Mouse (Mus musculus): ENCODE measurements around the gene Chmp2b. TPM values are rescaled to one million over a fixed set of nuclear protein-coding genes. Genes with fewer than 3 reads are reported as not detected.

Gene Chmp2b
- polyA plus RNA-seq (2012; ENCODE audit: insufficient read depth, low replicate concordance): 16.3 and 25.5 TPM in 2 replicates

GRCm38 (mm10) chr16:65561963-65562863, at the start of gene Chmp2b:
Gene Chmp2b (minus strand): TSS chr16:65562726.
- TF ChIP-seq GATA1 (IDR thresholded peaks at IDR 0.05; ENCODE audit: borderline replicate concordance, low read length) (no peak), FLI1 (IDR thresholded peaks at IDR 0.05; ENCODE audit: low read length) (no peak)
- H3K4me3 ChIP-seq (replicated peaks): peak within 1 kb of the TSS; percentile 98
- peaks cover 20% of the 10 kb centered on the region for H3K36me3 ChIP-seq (replicated peaks; ENCODE audit: low read length)
- H3K9me3 ChIP-seq: no peaks in the 10 kb centered on the region
- no peaks in the 10 kb centered on the region for H3K27me3 ChIP-seq (replicated peaks)
- H3K4me1 ChIP-seq: peaks cover 37% of the 10 kb centered on the region

GRCm38 (mm10) chr16:65611678-65612077, 49.2 kb upstream of the Chmp2b start:
- no peaks in the 10 kb centered on the region for H3K9me3 ChIP-seq
- no peak overlapping the region for H3K4me3 ChIP-seq (replicated peaks)
- no peaks in the 10 kb centered on the region for H3K27me3 ChIP-seq (replicated peaks)
- no peaks in the 10 kb centered on the region for H3K4me1 ChIP-seq
- TF ChIP-seq GATA1 (IDR thresholded peaks at IDR 0.05; ENCODE audit: borderline replicate concordance, low read length): no peak
- TF ChIP-seq FLI1 (IDR thresholded peaks at IDR 0.05; ENCODE audit: low read length): no peak
- no peaks in the 10 kb centered on the region for H3K36me3 ChIP-seq (replicated peaks; ENCODE audit: low read length)

- Histone ChIP-seq H3K36me3 (replicated peaks; ENCODE audit: low read length) (no peaks in the 10 kb centered on the region), H3K27me3 (replicated peaks) (no peaks in the 10 kb centered on the region), H3K4me1 (no peaks in the 10 kb centered on the region), H3K9me3 (no peaks in the 10 kb centered on the region), H3K4me3 (replicated peaks) (no peak overlapping the region)
- TF ChIP-seq GATA1 (IDR thresholded peaks at IDR 0.05; ENCODE audit: borderline replicate concordance, low read length) (no peak), FLI1 (IDR thresholded peaks at IDR 0.05; ENCODE audit: low read length) (no peak)
Measured at GRCm38 (mm10) chr16:65600798-65601197, 38.3 kb upstream of the Chmp2b start.

- H3K9me3 ChIP-seq: peaks cover 7% of the 10 kb centered on the region
- TF ChIP-seq FLI1 (IDR thresholded peaks at IDR 0.05; ENCODE audit: low read length) (no peak), GATA1 (IDR thresholded peaks at IDR 0.05; ENCODE audit: borderline replicate concordance, low read length) (no peak)
- H3K27me3 ChIP-seq (replicated peaks): no peaks in the 10 kb centered on the region
- H3K36me3 ChIP-seq (replicated peaks; ENCODE audit: low read length): no peaks in the 10 kb centered on the region
- H3K4me3 ChIP-seq (replicated peaks): no peak overlapping the region
- H3K4me1 ChIP-seq: no peaks in the 10 kb centered on the region
Measured at GRCm38 (mm10) chr16:65586111-65586865, 23.8 kb upstream of the Chmp2b start.

GRCm38 (mm10) chr16:65585699-65586098, 23.2 kb upstream of the Chmp2b start:
- no peak for TF ChIP-seq GATA1 (IDR thresholded peaks at IDR 0.05; ENCODE audit: borderline replicate concordance, low read length)
- TF ChIP-seq FLI1 (IDR thresholded peaks at IDR 0.05; ENCODE audit: low read length): no peak
- Histone ChIP-seq H3K27me3 (replicated peaks) (no peaks in the 10 kb centered on the region), H3K9me3 (peaks cover 7% of the 10 kb centered on the region), H3K4me1 (no peaks in the 10 kb centered on the region), H3K4me3 (replicated peaks) (no peak overlapping the region), H3K36me3 (replicated peaks; ENCODE audit: low read length) (no peaks in the 10 kb centered on the region)

- Histone ChIP-seq H3K4me1 (no peaks in the 10 kb centered on the region), H3K9me3 (peaks cover 3% of the 10 kb centered on the region; the same call in 1 of the 2 replicates), H3K36me3 (replicated peaks; ENCODE audit: low read length) (no peaks in the 10 kb centered on the region), H3K27me3 (replicated peaks) (no peaks in the 10 kb centered on the region), H3K4me3 (replicated peaks) (no peak overlapping the region)
- TF ChIP-seq FLI1 (IDR thresholded peaks at IDR 0.05; ENCODE audit: low read length) (no peak), GATA1 (IDR thresholded peaks at IDR 0.05; ENCODE audit: borderline replicate concordance, low read length) (no peak)
Measured at GRCm38 (mm10) chr16:65577298-65578029, 14.9 kb upstream of the Chmp2b start.

GRCm38 (mm10) chr16:65568853-65569252, 6.3 kb upstream of the Chmp2b start:
- H3K9me3 ChIP-seq: peaks cover 13% of the 10 kb centered on the region
- H3K4me1 ChIP-seq: peaks cover 10% of the 10 kb centered on the region; the same call in 1 of the 2 replicates
- TF ChIP-seq FLI1 (IDR thresholded peaks at IDR 0.05; ENCODE audit: low read length) (no peak), GATA1 (IDR thresholded peaks at IDR 0.05; ENCODE audit: borderline replicate concordance, low read length) (no peak)
- no peaks in the 10 kb centered on the region for H3K36me3 ChIP-seq (replicated peaks; ENCODE audit: low read length)
- peak overlapping the region; percentile 59 for H3K4me3 ChIP-seq (replicated peaks)
- peaks cover 6% of the 10 kb centered on the region for H3K27me3 ChIP-seq (replicated peaks)

- TF ChIP-seq GATA1 (IDR thresholded peaks at IDR 0.05; ENCODE audit: borderline replicate concordance, low read length): no peak
- TF ChIP-seq FLI1 (IDR thresholded peaks at IDR 0.05; ENCODE audit: low read length): no peak
- no peaks in the 10 kb centered on the region for H3K9me3 ChIP-seq
- H3K27me3 ChIP-seq (replicated peaks): no peaks in the 10 kb centered on the region
- H3K4me1 ChIP-seq: peaks cover 30% of the 10 kb centered on the region
- H3K4me3 ChIP-seq (replicated peaks): no peak overlapping the region
- no peaks in the 10 kb centered on the region for H3K36me3 ChIP-seq (replicated peaks; ENCODE audit: low read length)
Measured at GRCm38 (mm10) chr16:65564951-65565350, 2.4 kb upstream of the Chmp2b start.

GRCm38 (mm10) chr16:65564306-65564705, 1.8 kb upstream of the Chmp2b start:
- Histone ChIP-seq H3K4me1 (peaks cover 36% of the 10 kb centered on the region), H3K27me3 (replicated peaks) (no peaks in the 10 kb centered on the region), H3K4me3 (replicated peaks) (no peak overlapping the region), H3K9me3 (no peaks in the 10 kb centered on the region), H3K36me3 (replicated peaks; ENCODE audit: low read length) (peaks cover 3% of the 10 kb centered on the region)
- no peak for TF ChIP-seq FLI1 (IDR thresholded peaks at IDR 0.05; ENCODE audit: low read length)
- no peak for TF ChIP-seq GATA1 (IDR thresholded peaks at IDR 0.05; ENCODE audit: borderline replicate concordance, low read length)
